Mouse (Mus musculus) retina, embryonic 14.5 days (tissue): ENCODE results near the gene C2.

Experiments
- DNase-seq: peaks from one replicate; pipeline ENCODE4 v3.0.0-alpha.2; 2015; ENCODE audit warnings: low spot score

The C2 gene

DNA sequence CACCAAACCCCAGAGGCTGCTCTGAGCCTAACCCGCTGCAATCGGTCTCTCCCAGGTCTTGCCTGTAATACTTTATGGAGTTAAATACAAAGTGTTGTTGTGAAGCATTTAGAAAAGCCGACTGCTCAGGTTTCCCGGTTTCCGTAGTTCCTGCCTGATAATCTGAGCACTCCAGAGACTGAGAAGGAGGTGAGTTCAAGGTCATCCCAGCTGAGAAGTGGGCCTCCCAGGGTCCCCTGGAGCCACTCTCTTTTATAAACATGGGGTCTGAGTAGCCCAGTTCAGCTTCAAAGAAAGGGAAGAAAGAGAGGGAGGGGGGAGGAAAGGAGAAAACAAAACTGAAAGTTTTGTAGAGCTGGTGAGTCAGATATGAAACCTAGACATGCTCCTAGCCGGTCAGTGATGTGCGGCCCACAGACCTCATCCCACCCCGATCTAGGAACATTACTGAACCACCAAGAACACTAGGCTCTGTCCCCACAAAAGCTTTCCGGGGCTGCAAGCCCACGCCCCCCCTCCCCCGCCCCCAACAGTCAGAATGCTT lies 18.7 kb downstream of the C2 start, which contains the start of gene Zbtb12:
Zbtb12 (plus strand) TSS at position 148 of the 544 bp plus-strand sequence.
- DNase-seq, result no peak

DNA sequence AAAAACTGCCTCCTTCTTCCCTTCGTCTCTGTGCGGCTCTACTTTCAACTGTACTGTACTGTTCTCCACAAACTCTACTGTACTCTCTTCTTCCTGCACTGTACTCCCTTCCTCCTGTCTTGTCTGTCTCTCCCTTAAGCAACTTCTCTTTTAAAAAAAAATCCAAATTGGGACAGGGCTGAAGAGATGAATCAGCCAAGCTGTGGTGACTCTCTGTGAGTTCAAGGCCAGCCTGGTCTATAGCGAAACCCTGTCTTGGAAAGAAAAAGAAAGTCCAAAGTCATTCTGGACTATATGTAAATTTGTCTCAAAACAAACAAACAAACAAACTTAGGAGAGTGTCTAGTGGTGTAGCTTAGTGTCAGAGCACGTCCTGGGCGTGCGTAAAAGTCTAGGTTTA lies 23.7 kb downstream of the C2 start:
- DNase-seq, result no peak

DNA sequence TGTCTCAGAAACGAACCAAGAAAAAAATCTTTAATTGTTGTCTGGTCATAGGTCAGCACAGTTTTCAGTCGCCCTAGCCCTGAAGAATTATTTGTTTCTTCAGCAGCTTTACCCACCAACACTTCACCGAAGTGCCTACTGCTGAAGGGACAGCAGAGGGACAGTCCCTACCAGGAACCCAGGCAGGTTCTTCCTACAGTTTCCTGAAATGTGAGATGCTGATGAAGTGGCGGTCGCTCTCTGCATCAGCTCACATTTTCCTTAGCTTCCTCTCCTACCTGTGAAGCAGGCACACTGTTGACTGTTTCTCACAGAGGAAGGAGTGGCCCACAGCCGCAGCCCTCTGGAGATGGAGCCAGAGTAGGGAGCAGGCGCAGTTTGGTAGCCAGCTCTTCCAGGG lies 32.1 kb downstream of the C2 start:
- DNase-seq, result no peak

DNA sequence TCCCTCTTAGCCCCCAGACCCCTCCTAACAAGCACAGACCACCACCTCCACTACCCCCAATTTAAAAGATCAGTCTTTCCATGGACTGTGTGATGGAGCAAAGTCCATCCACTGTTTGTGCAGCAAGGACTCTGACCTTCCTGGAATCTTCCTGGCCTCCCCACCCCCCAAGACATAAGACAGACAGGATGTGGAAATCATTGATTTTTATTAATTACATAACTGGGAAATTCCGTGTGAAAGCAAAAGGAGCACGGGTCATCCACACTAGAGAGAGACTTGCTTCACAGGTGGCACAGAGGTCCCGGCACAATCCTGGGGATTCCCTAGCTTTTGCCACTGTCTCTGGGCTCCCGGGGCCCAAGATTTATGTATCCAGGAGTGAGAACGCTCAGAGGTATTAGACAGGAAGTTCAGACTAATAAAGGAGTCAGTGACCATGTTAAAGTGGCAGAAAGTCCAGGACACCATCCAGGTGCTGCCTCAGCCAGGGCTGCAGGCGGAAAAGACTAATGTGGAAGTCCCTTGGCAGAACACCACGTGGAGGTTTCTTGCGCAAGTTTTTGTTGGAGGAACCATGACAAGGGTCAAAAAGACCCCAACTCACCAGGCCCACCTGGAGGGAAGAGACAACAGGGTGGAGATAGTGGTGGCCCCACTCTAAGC lies 35.5 kb downstream of the C2 start, which contains the start of gene Cfb:
Cfb (minus strand) TSS at position 103 of the 666 bp plus-strand sequence.
- DNase-seq, result no peak

DNA sequence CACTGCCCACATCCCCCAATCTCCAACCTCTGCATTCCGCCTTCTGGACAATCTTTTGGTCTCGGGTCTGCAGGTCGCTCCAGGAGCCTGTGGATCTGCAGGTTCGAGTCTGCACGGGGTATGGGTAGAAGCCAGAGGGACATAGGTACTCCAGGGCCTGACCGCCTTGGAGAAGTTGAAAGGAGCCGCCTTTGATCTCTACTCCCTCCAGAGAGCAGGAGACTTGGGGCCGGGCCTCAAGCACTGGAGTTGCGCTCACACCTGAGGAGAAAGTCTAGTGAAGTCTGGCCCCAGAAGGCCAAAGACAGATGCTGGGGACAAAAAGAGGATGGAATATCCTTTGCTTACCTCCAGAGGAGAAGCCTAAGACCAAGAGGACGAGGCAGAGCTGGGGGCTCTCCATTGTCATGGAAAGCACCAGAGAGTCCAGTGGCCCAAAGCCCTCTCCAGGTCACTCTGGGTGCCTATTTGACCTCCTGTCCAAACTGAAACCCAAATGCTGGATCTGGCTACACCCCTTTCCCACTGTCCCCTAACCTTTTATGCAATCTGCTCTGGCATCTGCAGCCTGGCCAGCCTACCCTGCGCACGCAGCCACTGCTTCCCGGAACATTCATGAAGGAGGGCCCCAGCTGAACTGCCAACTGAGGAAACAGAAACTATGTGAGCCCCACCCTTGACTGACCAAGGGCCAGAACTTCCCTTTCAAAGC lies 36.2 kb downstream of the C2 start:
- no peak for DNase-seq

DNA sequence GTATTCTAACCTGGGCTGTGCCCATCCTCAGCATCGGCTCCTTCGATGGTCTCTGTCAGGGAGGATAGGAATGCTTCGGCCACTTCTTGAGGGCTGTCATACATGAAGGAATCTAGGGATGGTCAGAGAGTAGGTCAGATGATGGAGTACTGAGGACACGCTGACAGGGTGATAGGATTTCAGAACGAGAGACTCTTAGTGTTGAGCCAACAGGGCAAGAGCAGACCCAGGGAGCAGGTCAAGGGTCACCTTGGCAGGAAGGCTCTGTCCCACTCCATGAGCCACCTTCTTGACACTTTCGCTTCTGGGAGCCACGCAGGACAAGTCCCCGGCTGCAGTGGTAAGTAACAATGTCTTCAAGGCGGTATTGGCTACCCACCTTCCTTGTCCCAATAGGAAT lies 37.6 kb downstream of the C2 start:
- no peak for DNase-seq

DNA sequence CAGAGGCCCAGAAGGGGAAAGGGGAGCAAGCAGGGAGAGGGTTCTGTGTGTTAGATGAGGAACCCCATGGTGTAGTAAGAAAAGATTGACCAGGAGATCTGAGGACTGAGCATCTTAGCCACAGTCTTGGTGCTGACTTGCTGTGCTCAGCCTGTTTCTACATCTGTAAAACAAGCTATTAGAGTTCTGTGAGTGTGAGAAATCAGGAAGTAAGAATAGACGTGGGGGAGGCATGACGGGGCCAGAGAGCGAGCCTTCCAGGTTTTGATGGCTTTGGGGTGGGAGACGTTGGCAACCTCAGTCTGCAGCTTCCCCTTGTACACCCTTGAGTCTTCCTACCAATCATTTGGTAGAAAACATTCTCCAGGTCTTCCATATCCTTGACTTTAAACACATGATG lies 39.4 kb downstream of the C2 start:
- DNase-seq, result no peak

DNA sequence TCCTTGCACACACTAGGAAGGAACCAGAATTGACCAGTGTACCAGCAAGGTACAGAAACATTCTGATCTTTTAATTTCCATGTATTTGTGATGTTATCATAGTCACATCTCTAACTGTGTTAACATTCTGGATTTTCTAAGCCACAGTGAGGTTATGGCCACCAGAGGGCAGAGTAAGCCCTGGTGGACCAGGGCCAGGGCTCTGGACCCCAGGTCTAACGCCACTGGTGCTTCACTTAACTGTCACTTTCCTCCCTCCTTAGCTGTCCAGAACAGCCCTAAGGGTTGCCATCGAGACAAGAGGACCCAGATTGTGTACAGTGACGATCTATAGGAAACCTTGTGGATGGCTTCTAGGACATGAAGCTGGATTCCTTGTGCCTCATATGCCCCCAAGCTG lies 42.2 kb downstream of the C2 start:
- peak; percentile 81 for DNase-seq

DNA sequence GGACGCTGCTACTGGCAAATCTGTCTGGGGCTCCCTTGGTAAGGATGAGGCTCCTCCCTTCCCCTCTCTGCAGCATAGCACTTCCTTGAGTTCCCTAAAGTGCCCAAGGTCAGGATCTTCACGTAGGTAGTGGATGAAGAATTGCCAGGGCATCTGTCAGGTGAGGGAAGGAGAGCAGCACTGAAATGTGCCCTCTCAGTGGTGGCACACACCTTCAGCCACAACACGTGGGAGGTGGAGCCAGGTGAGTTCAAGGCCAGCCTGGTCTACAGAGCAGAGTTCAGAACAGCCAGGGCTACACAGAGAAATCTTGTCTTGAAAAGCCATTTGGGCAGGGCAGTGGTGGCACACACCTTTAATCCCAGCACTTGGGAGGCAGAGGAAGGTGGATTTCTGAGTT lies 43.3 kb downstream of the C2 start:
- DNase-seq, result no peak

DNA sequence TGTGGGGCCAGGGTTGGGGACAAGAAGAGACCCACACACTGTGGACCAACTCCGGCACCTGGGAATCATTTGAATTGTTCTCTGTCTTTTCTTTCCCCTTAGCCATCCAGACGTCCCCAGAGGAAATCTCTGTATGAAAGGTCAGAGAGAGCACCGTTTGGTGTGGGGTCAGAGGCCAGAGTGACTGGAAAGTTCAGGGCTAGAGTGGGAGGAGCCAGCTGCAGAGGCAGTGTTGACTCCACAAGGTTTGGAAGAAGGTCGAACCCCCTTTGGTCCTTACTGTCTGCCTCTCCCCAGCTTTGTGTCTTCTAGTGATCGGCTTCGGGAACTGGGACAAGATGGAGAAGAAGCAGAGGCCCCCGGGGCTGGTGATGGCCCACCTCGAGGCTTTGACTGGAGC lies 44.6 kb downstream of the C2 start:
- no peak for DNase-seq

DNA sequence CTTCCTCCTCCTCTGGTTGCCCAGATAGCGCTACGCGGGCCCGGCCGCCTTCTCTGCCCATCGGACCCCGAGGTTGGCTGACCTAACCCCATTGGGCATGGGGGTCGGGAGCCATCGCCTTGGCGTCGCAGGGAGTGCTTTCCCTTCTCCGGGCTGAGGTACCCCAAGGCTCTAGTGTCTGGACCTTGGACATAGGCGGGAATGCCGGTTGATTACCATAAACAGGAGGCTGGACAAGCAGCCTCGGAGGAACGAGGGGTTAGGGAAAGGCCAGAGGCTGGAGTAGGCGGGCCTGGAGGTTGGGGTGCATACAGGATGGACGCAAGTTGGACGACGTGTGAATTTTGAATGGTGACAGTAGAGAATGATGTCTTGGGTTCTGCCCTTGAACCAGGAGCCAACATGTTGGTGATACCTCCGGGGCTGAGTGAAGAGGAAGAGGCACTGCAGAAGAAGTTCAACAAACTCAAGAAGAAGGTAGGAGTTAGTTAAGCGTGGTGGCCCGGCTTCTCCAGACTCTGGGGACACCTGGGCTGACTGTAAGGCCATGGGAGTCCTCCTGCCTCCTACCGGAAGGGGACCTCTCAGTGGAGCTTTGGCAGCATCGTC lies 47.4 kb downstream of the C2 start:
- DNase-seq, result no peak

DNA sequence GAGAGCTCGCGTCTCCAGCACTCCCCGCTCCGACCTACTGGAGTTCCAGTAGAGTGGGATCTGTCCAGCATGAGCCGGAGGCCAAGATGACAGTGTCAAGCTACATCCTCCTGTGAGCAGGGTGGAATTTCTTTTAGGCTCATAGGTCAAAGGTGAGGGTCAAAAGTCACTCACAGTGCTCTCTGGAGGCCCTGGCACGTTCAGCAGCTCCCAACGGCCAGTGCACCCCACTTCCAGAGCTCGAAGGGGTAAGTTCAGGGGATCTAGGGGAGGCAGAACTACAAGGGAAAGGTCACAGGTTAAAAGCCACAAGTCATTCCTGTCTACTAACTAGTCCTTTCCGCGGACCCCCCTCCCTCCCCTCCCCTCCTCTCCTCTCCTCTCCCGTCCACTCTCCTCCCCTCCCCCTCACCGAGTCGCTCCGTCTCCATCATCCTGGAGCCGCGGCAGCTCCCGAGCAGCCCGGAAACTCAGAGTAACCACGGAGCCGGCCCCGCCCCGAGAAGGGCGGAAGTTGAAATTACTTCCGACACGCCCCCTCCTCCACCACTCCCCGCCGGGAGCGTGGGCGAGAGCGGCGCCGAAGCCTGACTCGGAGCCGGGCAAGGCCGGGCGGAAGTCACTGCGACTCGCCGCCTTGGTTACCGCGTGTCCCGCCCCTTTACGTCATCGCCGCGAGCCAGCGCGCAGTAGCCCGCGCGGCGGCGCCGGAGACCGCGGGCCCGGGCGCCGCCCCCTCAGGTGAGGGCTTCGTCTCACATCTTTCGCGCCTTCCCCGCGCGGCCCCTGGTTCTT lies 48.1 kb downstream of the C2 start, which contains the start of the genes Skiv2l and Nelfe:
Skiv2l (minus strand) TSS at position 489 of the 795 bp plus-strand sequence.
Nelfe (plus strand) TSS at position 670 of the 795 bp plus-strand sequence.
- DNase-seq, result peak; percentile 98

DNA sequence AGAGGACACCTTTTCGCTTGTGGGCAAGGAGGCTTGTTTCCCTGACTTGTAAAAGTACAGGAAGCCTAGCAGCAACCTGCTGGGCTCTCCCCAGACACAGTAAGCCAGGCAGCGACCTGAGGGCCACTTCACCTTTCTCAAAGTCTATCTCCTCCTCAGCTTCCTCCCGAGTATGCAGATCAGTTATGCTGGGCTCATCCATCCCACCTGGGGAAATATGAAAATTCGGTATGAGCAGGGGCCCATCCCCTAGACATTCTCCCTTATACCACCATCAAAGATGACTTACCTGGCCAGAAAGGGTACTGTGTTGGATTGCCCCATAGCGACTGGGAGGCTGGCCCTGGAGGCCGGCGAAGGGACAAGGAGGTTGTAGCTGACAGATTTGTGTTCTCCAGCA lies 50.5 kb downstream of the C2 start:
- DNase-seq, result no peak

DNA sequence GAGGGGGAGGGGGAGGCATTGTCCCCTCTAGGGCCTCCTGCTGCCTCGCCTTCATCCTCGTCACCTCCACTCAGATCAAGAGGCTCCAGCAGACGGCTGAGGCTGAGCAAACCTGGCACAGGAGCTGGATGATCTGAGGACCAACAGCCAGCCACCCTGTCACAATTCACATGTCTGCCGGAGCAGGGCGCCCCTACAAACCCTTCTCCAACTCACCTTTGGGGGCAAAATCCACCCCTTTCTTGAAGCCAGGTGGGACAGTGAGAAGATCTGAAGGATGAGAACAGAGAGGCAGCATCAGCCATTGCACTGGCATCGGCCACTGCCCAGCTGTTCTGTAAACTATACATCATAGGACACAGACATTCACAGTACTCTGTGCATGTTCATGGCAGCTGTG lies 50.9 kb downstream of the C2 start:
- no peak for DNase-seq

DNA sequence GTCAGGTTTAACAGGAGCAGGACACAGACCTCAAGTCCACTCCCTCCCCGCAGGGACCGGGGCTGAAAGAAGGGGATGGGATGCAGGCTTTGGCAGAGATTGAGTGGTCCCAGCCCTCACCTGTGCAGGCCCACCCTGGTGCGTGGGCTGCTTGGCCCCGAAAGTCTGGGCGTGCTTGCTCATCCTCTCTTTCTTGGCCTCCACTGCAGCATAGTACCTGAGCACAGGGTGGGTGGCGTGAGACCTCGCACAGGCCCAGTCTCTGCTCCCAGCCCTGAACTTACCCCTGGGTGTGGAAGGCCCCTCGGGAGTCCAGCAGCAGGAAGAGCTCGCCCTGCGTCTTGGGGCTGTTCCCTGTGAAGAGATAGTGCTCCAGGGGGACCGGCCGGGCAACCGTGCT lies 53.2 kb downstream of the C2 start:
- DNase-seq, result no peak

DNA sequence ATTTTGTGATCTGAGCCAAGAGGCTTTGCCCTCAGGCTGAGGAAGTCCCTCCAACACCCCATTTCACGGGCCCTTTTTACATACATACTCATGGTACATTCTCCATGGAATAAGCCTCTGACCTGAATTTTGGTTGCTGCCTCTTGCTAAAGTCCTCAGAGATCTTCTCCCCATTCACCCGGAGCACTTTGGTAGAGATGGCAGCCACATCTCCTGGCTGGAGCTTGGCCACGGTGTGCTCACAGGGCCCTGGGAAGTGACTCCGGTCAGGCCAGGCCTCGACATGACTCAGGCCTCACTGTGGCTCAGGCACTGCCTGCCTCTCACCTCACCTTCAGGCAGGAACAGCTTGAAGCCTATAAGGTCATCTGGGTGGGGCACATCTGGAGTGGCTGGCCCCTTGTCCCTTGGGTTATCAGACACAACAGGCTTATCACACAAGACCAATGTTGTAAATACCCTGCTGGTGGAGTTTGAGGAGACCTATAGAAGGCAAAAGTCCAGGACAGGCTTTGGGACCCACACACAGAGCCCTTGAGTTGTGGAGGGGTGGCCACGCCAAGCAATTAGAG lies 57.2 kb downstream of the C2 start:
- DNase-seq, result no peak

DNA sequence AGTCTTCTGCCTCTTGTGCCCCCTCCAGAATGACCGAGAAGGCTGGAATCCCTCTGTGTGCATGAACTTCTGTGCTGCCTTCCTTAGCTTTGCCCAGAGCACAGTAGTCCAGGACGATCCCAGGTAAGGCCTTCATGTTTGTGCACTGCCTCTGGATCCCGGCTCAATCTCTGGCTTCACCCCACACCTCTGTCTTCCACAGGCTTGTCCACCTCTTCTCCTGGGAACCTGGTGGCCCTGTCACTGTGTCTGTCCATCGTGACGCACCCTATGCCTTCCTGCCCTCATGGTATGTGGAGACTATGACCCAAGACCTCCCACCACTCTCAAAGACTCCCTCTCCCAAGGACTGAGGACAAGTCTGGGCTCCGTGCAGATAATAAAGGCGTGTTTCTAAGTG lies 59.3 kb downstream of the C2 start:
- DNase-seq, result no peak

DNA sequence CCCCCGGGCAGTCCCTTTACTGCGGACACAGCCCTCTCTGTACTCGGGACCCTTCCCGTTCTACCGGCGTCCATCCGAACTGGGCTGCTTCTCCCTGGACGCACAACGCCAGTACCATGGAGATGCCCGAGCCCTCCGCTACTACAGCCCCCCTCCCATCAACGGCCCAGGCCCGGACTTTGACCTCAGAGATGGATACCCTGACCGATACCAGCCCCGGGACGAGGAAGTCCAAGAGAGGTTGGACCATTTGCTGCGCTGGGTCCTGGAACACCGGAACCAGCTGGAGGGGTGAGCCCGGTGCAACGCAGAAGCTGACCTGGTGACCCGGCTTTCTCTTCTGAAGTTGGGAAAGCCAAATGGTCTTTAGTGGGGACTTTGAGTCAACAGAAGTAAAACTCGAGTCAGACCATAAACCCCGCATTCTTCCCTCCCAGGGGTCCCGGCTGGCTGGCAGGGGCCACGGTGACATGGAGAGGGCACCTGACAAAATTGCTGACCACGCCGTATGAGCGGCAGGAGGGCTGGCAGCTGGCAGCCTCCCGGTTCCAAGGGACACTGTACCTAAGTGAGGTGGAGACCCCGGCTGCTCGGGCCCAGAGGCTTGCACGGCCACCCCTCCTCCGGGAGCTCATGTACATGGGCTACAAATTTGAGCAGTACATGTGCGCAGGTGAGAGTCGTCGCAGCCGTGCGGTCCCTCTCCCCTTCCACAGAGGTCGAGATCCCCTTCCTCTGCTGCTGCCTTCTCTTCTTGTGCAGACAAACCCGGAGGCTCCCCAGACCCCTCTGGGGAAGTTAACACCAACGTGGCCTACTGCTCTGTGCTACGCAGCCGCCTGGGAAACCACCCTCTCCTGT lies 60.4 kb downstream of the C2 start:
- no peak for DNase-seq

DNA sequence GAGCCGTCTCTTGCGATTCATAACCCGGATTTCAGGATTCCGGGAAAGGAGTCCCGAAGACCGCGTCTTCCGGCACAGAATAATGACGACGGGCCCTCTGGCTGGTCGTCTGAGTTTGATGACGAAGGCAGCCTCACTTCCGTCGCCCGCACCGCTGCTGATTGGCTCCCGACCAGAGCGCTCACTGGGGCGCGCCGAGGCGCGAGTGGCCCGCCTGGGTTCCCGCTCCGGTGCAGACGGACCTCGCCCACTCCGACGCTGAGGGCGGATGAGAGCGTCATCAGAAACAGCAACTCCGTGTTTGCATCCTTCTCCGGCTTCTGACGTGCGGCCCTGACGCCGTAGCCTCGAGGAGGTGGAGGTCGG lies 61.2 kb downstream of the C2 start, which contains the start of the genes Stk19 and Dxo:
Stk19 (minus strand) TSS at position 90 of the 366 bp plus-strand sequence.
Dxo (plus strand) TSS at position 164 of the 366 bp plus-strand sequence.
- DNase-seq, result peak; percentile 99

DNA sequence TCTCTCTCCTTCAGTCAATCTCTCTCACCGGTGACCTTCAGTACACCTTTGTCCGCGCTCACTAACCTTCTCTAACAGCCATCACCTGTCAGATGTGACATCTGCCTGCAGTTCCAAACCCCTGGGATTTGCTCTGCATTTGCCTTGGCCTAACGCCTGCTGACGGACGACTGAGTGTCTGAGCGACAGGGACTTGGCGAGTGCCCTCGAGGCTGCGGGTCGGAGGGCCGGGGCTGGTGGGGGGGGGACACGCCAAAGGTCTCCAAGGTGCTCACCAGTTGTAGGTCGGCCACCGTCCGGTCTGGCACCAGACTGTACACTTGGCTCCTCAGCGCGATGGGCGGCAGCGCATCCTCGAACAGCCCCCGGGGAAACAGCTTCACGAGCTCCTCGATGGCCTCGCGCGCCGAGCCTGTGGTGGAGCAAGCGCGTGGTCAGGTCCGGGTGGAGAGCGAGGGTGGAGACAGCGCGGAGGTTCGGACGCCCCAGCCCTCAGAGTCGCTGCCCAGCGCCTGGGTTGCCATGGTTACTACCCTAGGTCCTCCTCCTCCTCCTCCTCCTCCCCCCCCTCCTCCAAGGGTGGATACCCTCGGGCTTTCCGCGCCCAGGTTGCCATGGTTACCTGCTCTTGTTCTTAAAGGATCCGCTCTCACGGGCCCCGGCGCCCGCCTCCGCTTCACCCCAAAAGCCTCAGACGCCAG lies 61.8 kb downstream of the C2 start:
- DNase-seq, result no peak
